Mouse (Mus musculus): ENCODE measurements around the gene Alg9. TPM values are rescaled to one million over a fixed set of nuclear protein-coding genes. Genes with fewer than 3 reads are reported as not detected.
"Not testable (repeated sequence)": the region's sequence is repeated elsewhere in the genome, so short reads cannot be mapped to it uniquely, and the experiment has no call there.

Alg9 gene
- polyA plus RNA-seq, 1 experiment = 23.2 TPM

- TF ChIP-seq CTCF (IDR thresholded peaks at IDR 0.05; ENCODE audit: borderline replicate concordance, control insufficient read depth, extremely low read depth, insufficient read depth, low read length, poor library complexity) (no peak), POLR2A (IDR thresholded peaks at IDR 0.05; ENCODE audit: control insufficient read depth, extremely low read depth, insufficient read depth, low read length, poor library complexity) (no peak)
- 97% methylated on average over 4 of the region's 4 CpGs for WGBS
- Histone ChIP-seq H3K4me1 (replicated peaks; ENCODE audit: control insufficient read depth, insufficient read depth, low read length) (peaks cover 6% of the 10 kb centered on the region; the same call in 1 of the 2 replicates), H3K27me3 (ENCODE audit: control insufficient read depth, insufficient read depth, low read length) (no peaks in the 10 kb centered on the region), H3K4me3 (ENCODE audit: control insufficient read depth, insufficient read depth, low read length) (no peak overlapping the region), H3K36me3 (ENCODE audit: control insufficient read depth, insufficient read depth, low read length) (no peaks in the 10 kb centered on the region), H3K27ac (ENCODE audit: control insufficient read depth, insufficient read depth, low read length) (no peak overlapping the region)
- DNase-seq = no peak
These were observed 57.3 kb downstream of the Alg9 start for GRCm38 (mm10) chr9:50832162-50832561.

GRCm38 (mm10) chr9:50832582-50832981 lies 57.8 kb downstream of the Alg9 start:
- H3K4me3 ChIP-seq (ENCODE audit: control insufficient read depth, insufficient read depth, low read length); H3K27ac ChIP-seq (ENCODE audit: control insufficient read depth, insufficient read depth, low read length); DNase-seq; H3K27me3 ChIP-seq (ENCODE audit: control insufficient read depth, insufficient read depth, low read length); H3K4me1 ChIP-seq (replicated peaks; ENCODE audit: control insufficient read depth, insufficient read depth, low read length); H3K36me3 ChIP-seq (ENCODE audit: control insufficient read depth, insufficient read depth, low read length): not testable (repeated sequence)
- 92% methylated on average over 2 of the region's 2 CpGs for WGBS

GRCm38 (mm10) chr9:50833786-50834185 lies 59.0 kb downstream of the Alg9 start:
- no peaks in the 10 kb centered on the region for H3K36me3 ChIP-seq (ENCODE audit: control insufficient read depth, insufficient read depth, low read length)
- 36% methylated on average over 8 of the region's 8 CpGs for WGBS
- no peaks in the 10 kb centered on the region for H3K27me3 ChIP-seq (ENCODE audit: control insufficient read depth, insufficient read depth, low read length)
- peaks cover 6% of the 10 kb centered on the region; the same call in 1 of the 2 replicates for H3K4me1 ChIP-seq (replicated peaks; ENCODE audit: control insufficient read depth, insufficient read depth, low read length)
- H3K4me3 ChIP-seq (ENCODE audit: control insufficient read depth, insufficient read depth, low read length) = no peak overlapping the region
- TF ChIP-seq POLR2A (IDR thresholded peaks at IDR 0.05; ENCODE audit: control insufficient read depth, extremely low read depth, insufficient read depth, low read length, poor library complexity) (no peak), CTCF (IDR thresholded peaks at IDR 0.05; ENCODE audit: borderline replicate concordance, control insufficient read depth, extremely low read depth, insufficient read depth, low read length, poor library complexity) (no peak)
- no peak overlapping the region for H3K27ac ChIP-seq (ENCODE audit: control insufficient read depth, insufficient read depth, low read length)
- no peak for DNase-seq

- no peak overlapping the region for H3K4me3 ChIP-seq (ENCODE audit: control insufficient read depth, insufficient read depth, low read length)
- no peaks in the 10 kb centered on the region for H3K36me3 ChIP-seq (ENCODE audit: control insufficient read depth, insufficient read depth, low read length)
These were observed 60.4 kb downstream of the Alg9 start for GRCm38 (mm10) chr9:50835068-50835705.

GRCm38 (mm10) chr9:50836097-50836496 lies 61.3 kb downstream of the Alg9 start:
- H3K27me3 ChIP-seq (ENCODE audit: control insufficient read depth, insufficient read depth, low read length) = no peaks in the 10 kb centered on the region
- no peak overlapping the region for H3K27ac ChIP-seq (ENCODE audit: control insufficient read depth, insufficient read depth, low read length)
- TF ChIP-seq POLR2A (IDR thresholded peaks at IDR 0.05; ENCODE audit: control insufficient read depth, extremely low read depth, insufficient read depth, low read length, poor library complexity) (no peak), CTCF (IDR thresholded peaks at IDR 0.05; ENCODE audit: borderline replicate concordance, control insufficient read depth, extremely low read depth, insufficient read depth, low read length, poor library complexity) (no peak)
- WGBS = 80% methylated on average over 4 of the region's 4 CpGs
- no peak overlapping the region for H3K4me3 ChIP-seq (ENCODE audit: control insufficient read depth, insufficient read depth, low read length)
- H3K4me1 ChIP-seq (replicated peaks; ENCODE audit: control insufficient read depth, insufficient read depth, low read length) = peaks cover 10% of the 10 kb centered on the region
- no peak for DNase-seq
- no peaks in the 10 kb centered on the region for H3K36me3 ChIP-seq (ENCODE audit: control insufficient read depth, insufficient read depth, low read length)

More at GRCm38 (mm10) chr9:50835068-50835705, 60.4 kb downstream of the Alg9 start:
- TF ChIP-seq CTCF (IDR thresholded peaks at IDR 0.05; ENCODE audit: borderline replicate concordance, control insufficient read depth, extremely low read depth, insufficient read depth, low read length, poor library complexity) = no peak
- TF ChIP-seq POLR2A (IDR thresholded peaks at IDR 0.05; ENCODE audit: control insufficient read depth, extremely low read depth, insufficient read depth, low read length, poor library complexity) = no peak
- Histone ChIP-seq H3K27ac (ENCODE audit: control insufficient read depth, insufficient read depth, low read length) (no peak overlapping the region), H3K4me1 (replicated peaks; ENCODE audit: control insufficient read depth, insufficient read depth, low read length) (peaks cover 6% of the 10 kb centered on the region; the same call in 1 of the 2 replicates), H3K27me3 (ENCODE audit: control insufficient read depth, insufficient read depth, low read length) (no peaks in the 10 kb centered on the region)
- 95% methylated on average over 10 of the region's 10 CpGs for WGBS
- DNase-seq = no peak

- TF ChIP-seq POLR2A (IDR thresholded peaks at IDR 0.05; ENCODE audit: control insufficient read depth, extremely low read depth, insufficient read depth, low read length, poor library complexity) = no peak
- no peak for TF ChIP-seq CTCF (IDR thresholded peaks at IDR 0.05; ENCODE audit: borderline replicate concordance, control insufficient read depth, extremely low read depth, insufficient read depth, low read length, poor library complexity)
- no peaks in the 10 kb centered on the region for H3K36me3 ChIP-seq (ENCODE audit: control insufficient read depth, insufficient read depth, low read length)
- H3K4me1 ChIP-seq (replicated peaks; ENCODE audit: control insufficient read depth, insufficient read depth, low read length) = peaks cover 8% of the 10 kb centered on the region
- peak overlapping the region; percentile 47 for H3K4me3 ChIP-seq (ENCODE audit: control insufficient read depth, insufficient read depth, low read length)
- no peak for DNase-seq
- 20% methylated on average over 13 of the region's 13 CpGs for WGBS
- H3K27me3 ChIP-seq (ENCODE audit: control insufficient read depth, insufficient read depth, low read length) = no peaks in the 10 kb centered on the region
- H3K27ac ChIP-seq (ENCODE audit: control insufficient read depth, insufficient read depth, low read length) = peak overlapping the region; percentile 83
These were observed 66.4 kb downstream of the Alg9 start for GRCm38 (mm10) chr9:50841079-50841789.

Data from thymus, adult 2 months (tissue).